Mouse (Mus musculus) B cell, adult (primary cell): ENCODE data around the gene Dusp10. TPM values are rescaled to one million over a fixed set of nuclear protein-coding genes. Genes with fewer than 3 reads are reported as not detected.

ENCODE experiments used
- total RNA-seq: library from RNA; stranded (reverse); gene quantifications from 4 replicates; pipeline ENCODE4 v1.2.4, GENCODE M21; 2023; ENCODE audit not compliant: inconsistent age

Gene Dusp10
- 75.5 to 88.6 TPM (median 82.9 TPM) in 4 replicates for total RNA-seq

DNA sequence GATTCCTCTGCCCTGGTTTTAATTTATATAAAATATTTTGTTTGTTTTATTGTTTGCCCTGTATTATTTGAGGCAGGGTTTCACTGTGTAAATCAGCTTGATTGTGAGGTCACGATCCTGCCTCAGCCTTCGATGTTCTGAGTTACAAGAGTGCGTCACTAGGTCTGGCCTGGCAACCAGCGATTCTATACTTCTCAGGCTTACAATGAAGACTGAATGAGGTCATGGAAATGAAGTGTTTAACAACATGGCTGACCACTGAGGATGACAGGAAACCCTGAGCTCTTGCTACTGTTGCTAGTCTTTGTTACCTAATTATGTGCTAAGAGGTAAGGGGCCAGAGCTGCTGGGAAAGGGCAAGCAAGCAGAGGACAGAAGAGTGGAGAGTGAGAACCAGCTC is at the start of gene Dusp10:
TSS of gene Dusp10 (plus strand) at position 197 of the 400 bp plus-strand sequence.

DNA sequence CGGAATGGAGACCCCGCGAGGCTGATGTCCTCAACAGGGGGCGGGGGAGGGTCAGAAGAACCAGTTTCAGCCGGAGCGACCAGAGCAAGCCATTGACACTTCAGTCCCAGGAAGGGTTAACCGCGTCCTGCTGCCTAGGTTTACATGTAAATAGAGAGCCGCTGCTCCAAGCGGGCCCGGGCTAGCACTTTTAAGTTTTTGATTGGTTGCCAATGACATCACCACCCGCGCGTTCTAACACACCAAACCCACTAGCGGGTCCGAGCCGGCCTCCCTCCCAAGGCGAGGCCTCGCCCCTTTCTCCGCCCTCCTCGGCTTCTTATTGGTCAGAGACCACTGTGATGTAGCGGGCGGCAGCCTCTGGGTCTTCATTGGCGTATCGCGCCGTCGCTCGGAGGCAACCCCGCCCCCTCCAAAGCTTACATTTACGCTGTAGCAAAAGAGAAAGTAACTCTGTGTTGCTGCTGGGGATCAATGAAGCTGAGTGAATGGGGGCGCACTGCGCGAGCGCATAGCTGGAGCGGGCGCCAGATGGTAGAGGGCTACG is 21.0 kb downstream of the Dusp10 start, which contains the start of gene 1700056E22Rik:
TSS of gene 1700056E22Rik (minus strand) at position 291 of the 547 bp plus-strand sequence.

Other genes with a start within 250 kb of the Dusp10 start
- gene 1700056E22Rik, start 21.0 kb downstream of the Dusp10 start, total RNA-seq = 7.2 to 14.2 TPM (median 10.9 TPM) in 4 replicates